Mouse (Mus musculus) hindbrain, embryonic 12.5 days (tissue): ENCODE results near the gene Cirbp. TPM values are rescaled to one million over a fixed set of nuclear protein-coding genes. Genes with fewer than 3 reads are reported as not detected.
A peak's percentile ranks its signal among the peaks of the same experiment; 100 is the strongest.

Source experiments
- ATAC-seq: fragments of 200-750 bp; cut with Nextera tagmentation; 2 replicates; pipeline ENCODE4 v1.8.0; 2017; ENCODE audit warnings: moderate TSS enrichment; ENCODE audit not compliant: low FRiP score
- H3K27ac ChIP-seq: fragments of 300-500 bp; sonication (generic); 2 replicates; pipeline ENCODE4 v1.5.1; 2016; ENCODE audit warnings: mild to moderate bottlenecking
- H3K27me3 ChIP-seq: fragments of 300-500 bp; sonication (generic); 2 replicates; pipeline ENCODE4 v1.6.1; 2016; ENCODE audit warnings: mild to moderate bottlenecking
- H3K36me3 ChIP-seq: fragments of 300-500 bp; sonication (generic); 2 replicates; pipeline ENCODE4 v1.6.1; 2016; ENCODE audit warnings: mild to moderate bottlenecking
- H3K4me1 ChIP-seq: fragments of 300-500 bp; sonication (generic); 2 replicates; pipeline ENCODE4 v1.6.1; 2016
- H3K4me2 ChIP-seq: fragments of 300-500 bp; sonication (generic); replicated peaks from 2 replicates; pipeline ENCODE4 v1.6.1; 2016; ENCODE audit warnings: mild to moderate bottlenecking
- H3K4me3 ChIP-seq: fragments of 300-500 bp; sonication (generic); 2 replicates; pipeline ENCODE4 v1.5.1; 2016; ENCODE audit warnings: mild to moderate bottlenecking
- H3K9ac ChIP-seq: fragments of 300-500 bp; sonication (generic); 2 replicates; pipeline ENCODE4 v1.6.1; 2016; ENCODE audit warnings: mild to moderate bottlenecking, moderate library complexity
- H3K9me3 ChIP-seq: fragments of 300-500 bp; sonication (generic); replicated peaks from 2 replicates; pipeline ENCODE4 v1.6.1; 2016; ENCODE audit warnings: mild to moderate bottlenecking
- WGBS: fragments of 180-500 bp; shearing (Covaris S2); methylation state at CpG from one replicate; pipeline ENCODE4 v1.1.7; 2016; 5-methylcytosine and 5-hydroxymethylcytosine counted together
- polyA plus RNA-seq: library from polyadenylated mRNA; unstranded; fragments of >200 nt; fragmentation: Nextera tagmentation; extraction: Ambion mirVana; gene quantifications from 2 replicates; pipeline ENCODE4 v1.2.1, GENCODE M21; 2016

The Cirbp gene
- polyA plus RNA-seq, 1 experiment from 2014 or later = 235 TPM

DNA sequence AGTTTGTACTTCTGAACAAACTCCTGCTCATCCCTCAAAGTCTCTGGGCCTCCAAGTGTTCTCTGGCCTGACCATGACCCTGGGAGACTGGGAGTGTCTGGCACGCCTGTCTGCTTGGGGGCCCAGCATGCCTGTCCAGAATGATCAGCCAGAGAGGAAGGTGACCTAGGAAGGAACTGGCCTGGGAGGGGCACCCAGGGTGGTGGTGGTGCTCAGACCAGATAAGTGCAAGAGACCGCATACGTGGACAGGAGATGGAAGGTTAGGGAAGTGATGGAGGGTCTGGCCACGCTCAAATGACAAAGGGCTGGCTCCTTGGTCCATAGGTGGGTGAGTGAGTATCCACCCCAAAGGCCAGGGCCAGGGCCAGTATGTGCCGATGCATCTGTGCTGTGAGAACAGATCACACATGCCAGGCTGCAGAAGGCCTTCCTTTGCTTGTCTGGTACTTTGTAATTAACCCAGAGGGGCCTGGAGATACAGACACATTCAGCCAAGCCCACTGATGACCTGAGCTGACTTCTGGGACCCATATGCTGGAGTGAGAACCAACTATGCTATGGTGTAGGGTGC, 18.6 kb upstream of the Cirbp start:
- Histone ChIP-seq H3K27ac (peak overlapping the region; percentile 97), H3K9ac (peak overlapping the region; percentile 91; the same call in 1 of the 2 replicates), H3K4me3 (peak overlapping the region; percentile 99), H3K36me3 (peaks cover 33% of the 10 kb centered on the region), H3K4me1 (peaks cover 35% of the 10 kb centered on the region), H3K9me3 (no peaks in the 10 kb centered on the region), H3K4me2 (peak overlapping the region; percentile 72), H3K27me3 (no peaks in the 10 kb centered on the region)
- 72% methylated on average over 5 of the region's 5 CpGs for WGBS
- no peak for ATAC-seq

DNA sequence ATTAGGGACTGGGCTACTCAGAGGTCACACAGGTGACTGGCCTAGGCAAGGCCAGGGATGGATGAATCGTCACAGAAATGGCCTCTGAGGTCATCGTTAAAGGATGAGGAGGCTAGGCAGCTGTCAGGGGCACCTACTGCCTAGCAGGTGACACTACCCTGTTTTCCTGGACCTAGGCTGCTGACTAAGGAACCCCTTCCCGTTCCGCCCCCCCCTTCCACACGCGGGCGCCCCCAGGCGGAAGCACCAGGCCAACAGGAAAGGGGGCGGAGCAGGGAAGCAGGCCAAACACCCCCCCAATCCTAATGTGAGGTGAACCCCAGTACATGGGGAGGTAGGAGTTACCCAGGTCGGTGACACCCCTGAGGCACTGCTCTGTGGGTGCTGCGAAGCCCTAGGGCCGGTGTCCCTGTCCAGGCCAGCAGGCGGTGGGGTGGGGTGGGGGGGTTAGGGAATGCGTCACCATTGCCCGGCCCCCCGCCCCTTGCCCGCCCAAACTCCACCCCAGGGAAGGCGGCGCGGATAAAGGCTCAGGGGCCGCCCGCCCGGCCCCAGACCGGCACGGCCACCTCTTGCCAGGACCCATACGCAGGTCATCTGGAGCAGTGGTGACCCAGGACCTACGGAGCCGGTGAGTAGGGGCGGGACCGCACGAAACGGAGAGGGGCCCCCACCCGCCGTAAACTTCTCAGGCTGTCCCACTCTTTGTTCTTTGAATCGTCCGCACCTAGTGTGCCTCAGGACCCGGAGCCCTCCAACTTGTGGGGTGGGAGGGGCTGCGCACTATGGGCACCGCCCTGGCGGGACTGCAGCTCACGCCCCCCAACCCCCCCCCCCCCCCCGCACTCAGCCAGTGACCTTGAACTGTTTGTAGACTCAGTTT, 17.8 kb upstream of the Cirbp start, which contains the start of gene Midn:
Gene Midn, plus strand, starts transcription at position 554 of the 883 bp plus-strand sequence.
- Histone ChIP-seq H3K36me3 (peaks cover 40% of the 10 kb centered on the region), H3K9ac (peak within 1 kb of the TSS; percentile 91), H3K4me3 (peak within 1 kb of the TSS; percentile 99), H3K4me1 (peaks cover 38% of the 10 kb centered on the region), H3K27ac (peak within 1 kb of the TSS; percentile 97), H3K27me3 (no peaks in the 10 kb centered on the region), H3K9me3 (no peaks in the 10 kb centered on the region), H3K4me2 (peak within 1 kb of the TSS; percentile 72)
- WGBS = under 1% methylated on average over 42 of the region's 42 CpGs
- ATAC-seq = peak; percentile 24

DNA sequence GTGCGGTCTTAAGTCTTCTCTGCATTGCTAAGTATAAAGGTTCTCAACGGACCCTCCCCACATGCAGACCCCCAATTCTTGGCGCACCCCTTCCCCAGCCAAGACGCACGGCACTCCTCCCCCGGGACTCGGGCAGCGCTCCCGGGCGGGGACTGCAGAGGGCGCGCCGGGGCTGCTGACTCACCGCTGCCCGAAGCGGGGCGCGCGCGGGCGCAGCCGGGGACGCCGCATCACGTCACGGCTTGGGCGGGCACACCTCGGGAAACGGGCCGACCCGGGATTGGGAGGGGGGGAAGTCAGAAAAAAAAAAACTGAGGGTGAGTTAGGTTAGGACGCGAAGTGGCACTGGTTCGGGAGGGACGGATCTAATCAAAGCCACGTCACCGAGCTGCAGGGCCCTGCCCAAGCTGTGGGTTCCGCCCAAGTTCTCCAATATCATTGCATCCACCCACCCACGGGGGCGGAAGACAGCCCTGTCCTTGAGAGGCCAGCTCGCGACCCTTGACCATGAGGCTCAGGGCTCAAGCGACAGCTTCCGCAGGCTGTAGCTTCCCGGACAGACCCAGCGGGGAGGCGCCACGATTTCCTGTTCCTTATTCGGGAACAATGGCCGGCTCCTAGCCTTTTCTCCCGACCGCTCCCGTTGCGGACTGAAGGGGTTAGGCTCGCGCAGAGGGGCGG, 17.0 kb upstream of the Cirbp start:
- Histone ChIP-seq H3K9me3 (no peaks in the 10 kb centered on the region), H3K9ac (peak overlapping the region; percentile 91), H3K27ac (peak overlapping the region; percentile 97), H3K4me2 (peak overlapping the region; percentile 72), H3K4me1 (peaks cover 42% of the 10 kb centered on the region), H3K4me3 (peak overlapping the region; percentile 99), H3K27me3 (no peaks in the 10 kb centered on the region), H3K36me3 (peaks cover 45% of the 10 kb centered on the region)
- under 1% methylated on average over 56 of the region's 57 CpGs for WGBS
- peak; percentile 30 for ATAC-seq

DNA sequence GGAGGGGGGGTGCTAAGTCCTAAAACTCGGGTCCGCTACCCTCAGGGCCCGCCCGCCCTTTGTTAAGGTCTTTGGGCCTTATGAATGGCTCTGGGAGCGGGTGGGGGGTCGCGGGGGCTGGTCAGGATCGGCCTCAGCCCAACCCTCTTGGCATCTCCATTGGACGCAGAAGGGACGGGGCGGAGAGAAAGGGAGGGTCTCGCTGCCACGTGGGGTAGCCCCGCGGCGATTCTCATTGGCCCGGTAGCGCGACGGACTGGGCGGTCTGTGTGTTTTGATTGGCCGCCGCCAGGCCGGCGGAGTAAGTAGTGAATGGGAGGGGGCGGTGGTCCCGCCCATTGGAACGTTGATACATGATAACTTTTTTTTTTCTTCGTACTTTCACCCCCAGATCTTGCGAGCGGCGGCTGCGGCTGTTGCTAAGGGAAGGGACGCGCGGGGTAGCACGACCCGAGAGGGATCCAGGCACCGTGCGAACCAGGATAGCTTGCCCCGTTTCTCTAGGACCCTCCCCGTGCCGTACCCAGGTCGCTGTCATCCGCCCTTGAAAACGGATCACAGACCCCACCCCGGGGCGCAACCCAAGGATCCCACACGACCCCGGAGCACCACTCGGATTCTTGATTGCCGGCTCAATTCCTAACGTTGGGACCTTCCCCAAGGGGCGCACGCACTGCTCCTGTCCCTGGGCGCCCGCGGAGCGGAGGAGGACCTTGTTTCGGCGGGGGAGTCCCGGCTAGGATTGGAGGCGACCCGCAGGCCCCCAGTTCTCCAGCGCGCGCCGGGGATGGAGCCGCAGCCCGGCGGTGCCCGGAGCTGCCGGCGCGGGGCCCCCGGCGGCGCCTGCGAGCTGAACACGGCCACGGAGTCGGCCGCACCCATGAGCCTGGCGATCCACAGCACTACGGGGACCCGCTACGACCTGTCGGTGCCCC, 16.2 kb upstream of the Cirbp start:
- Histone ChIP-seq H3K9me3 (no peaks in the 10 kb centered on the region), H3K9ac (peak overlapping the region; percentile 100), H3K4me1 (peaks cover 50% of the 10 kb centered on the region), H3K4me3 (peak overlapping the region; percentile 99), H3K36me3 (peaks cover 45% of the 10 kb centered on the region), H3K27me3 (no peaks in the 10 kb centered on the region), H3K4me2 (peak overlapping the region; percentile 99), H3K27ac (peak overlapping the region; percentile 100)
- ATAC-seq = peak; percentile 83
- WGBS = under 1% methylated on average over 87 of the region's 88 CpGs

DNA sequence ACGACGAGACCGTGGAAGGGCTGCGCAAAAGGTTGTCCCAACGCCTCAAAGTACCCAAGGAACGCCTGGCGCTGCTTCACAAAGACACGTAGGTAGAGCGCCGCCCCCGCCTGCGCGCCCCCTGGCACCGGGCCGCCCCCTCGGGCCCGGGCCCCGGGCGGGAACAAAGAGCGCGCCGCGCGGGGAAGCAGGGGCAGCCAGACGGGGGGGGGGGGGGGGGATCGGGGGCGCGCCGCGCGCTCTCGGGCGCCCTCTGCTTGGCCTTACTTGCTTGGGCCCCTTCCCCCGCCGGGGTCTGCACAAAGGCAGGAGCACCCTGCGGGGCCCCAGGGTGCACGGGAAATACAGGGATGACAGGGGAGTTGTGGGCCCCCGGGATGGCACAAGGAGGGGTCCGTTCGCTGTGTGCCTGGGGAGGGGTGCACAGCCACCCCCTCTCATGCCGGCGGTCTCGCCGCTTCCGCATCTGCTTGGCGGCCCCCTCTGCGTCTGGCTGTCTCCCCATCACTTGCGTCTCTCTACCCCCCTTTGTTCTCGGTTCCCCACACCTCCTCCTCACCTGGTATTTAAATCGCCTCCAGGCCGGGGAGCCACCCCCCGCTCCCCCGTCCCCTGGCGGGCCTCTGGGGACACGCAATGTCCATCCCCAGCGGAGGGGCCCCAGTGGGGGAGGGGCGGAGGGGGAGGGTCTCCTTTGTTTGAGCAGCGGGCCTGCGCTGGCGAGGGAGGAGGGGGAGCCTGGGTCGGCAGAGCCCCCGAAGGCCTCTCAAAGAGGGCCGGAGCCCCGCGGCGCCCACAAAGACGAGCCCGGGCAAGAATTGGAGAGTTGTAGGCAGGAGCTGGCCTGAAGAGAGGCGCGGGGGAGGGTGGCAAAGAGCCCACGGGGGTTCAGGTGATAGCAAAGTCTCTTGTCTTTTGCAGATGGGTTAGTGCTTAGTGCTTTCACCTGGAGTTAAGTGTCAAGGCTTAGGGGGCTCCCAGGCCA, 15.3 kb upstream of the Cirbp start:
- Histone ChIP-seq H3K27ac (peak overlapping the region; percentile 100), H3K36me3 (peaks cover 46% of the 10 kb centered on the region), H3K9ac (peak overlapping the region; percentile 100), H3K4me2 (peak overlapping the region; percentile 99), H3K4me1 (peaks cover 57% of the 10 kb centered on the region), H3K9me3 (no peaks in the 10 kb centered on the region), H3K4me3 (peak overlapping the region; percentile 99), H3K27me3 (no peaks in the 10 kb centered on the region)
- WGBS = under 1% methylated on average over 42 of the region's 71 CpGs
- ATAC-seq = no peak

DNA sequence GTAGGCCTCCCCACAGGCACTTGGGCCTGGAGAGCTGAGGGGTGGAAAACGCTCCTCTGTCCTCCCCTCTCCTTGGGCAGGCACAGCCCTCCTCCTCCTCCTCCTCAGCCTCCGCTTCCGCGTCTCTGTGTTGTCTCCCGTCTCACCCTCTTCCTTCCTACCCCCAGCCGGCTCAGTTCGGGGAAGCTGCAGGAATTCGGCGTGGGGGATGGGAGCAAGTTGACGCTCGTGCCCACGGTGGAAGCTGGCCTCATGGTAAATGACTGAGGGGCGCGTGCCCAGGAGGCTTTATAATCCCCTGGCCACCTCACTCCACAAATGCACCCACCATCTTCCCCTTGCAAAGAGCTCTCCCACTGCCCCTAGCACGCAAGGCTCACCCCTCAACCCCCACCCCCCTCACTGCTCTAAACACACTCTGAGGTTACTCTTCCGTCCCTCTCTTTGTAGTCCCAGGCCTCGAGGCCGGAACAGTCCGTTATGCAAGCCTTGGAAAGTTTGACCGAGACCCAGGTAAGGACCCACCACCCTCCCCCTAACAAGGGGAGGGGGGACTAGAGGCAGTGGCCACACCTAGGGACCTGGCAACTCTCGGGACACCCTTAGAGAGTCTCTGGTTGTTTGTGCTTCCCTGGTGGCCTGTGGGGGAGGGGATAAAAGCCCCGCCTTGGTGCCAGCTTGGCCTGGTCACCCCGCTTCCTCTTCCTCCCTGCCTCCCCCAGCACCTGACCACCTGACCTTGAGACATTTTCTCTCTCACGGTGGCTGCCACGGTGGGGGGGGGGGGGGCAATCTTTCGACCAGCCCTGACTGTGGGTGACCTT, 14.4 kb upstream of the Cirbp start:
- Histone ChIP-seq H3K4me3 (peak overlapping the region; percentile 99), H3K9ac (peak overlapping the region; percentile 100), H3K27ac (peak overlapping the region; percentile 100), H3K27me3 (no peaks in the 10 kb centered on the region), H3K4me1 (peaks cover 58% of the 10 kb centered on the region), H3K4me2 (peak overlapping the region; percentile 99), H3K36me3 (peaks cover 55% of the 10 kb centered on the region), H3K9me3 (no peaks in the 10 kb centered on the region)
- no peak for ATAC-seq
- under 1% methylated on average over 26 of the region's 26 CpGs for WGBS

DNA sequence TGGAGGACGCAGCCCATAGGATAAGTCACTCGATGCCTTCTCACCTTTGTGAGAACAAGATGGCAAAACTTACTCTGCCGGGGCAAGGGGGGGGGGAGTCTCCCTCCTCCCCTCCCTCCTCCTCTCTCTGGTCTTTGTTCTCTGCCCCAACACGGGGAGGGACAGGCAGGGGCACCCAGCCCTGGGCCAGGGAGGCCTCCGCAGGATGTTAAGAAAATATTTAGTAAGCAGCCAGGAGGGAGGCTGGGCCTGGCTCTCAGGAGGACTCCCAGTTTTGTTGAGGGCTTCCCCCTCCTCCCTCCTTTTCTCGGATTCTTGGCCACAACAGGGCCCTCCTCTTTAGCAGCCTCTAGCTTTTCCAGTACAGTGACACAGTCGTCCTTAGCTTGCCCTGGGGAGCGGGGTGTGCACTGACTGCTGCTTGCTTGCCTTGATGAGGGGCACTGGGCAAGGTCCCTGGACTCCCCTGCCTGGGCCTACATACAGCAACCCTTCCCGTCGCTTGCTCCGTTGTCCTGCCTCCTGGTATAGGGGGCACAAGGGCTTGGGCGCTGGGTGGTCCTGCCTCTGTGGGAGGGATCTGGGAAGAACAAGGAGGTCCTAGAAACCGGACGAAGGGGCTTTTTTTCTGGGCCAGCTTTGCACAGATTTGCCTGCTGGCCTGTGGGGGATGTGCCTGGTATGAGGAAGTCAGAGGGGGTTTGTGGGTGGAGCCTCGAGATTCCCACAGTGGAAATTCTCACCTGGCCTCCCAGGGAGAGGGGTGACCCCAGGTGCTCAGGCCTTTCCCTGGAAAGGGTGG, 13.5 kb upstream of the Cirbp start:
- Histone ChIP-seq H3K27me3 (no peaks in the 10 kb centered on the region), H3K4me1 (peaks cover 63% of the 10 kb centered on the region)
- 5% methylated on average over 15 of the region's 15 CpGs for WGBS

DNA sequence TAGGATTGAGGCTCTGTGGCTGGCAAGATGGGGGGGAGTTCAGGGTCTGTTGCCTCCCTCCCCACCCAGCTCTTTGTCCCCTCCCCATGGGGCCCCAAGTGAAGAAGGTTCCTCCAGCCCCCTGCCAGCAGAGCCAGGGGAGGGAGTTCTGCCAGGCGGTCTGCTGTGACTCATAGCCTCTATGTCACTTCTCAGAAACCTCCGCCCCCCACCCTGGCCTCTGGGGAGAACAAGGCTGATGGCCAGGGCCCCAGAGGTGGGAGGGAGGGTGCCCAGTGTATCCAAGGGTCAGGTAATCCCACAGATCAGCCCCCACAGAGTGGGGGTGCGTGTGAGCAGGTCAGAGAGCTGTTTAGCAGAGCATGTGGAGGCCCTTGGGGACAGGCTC, 12.9 kb upstream of the Cirbp start:
- WGBS = 38% methylated on average over 3 of the region's 3 CpGs
- H3K9ac ChIP-seq = peak overlapping the region; percentile 100
- no peak for ATAC-seq
- no peaks in the 10 kb centered on the region for H3K27me3 ChIP-seq
- peak overlapping the region; percentile 99 for H3K4me3 ChIP-seq
- peaks cover 62% of the 10 kb centered on the region for H3K4me1 ChIP-seq
- H3K4me2 ChIP-seq = peak overlapping the region; percentile 99
- H3K36me3 ChIP-seq = peaks cover 68% of the 10 kb centered on the region
- H3K9me3 ChIP-seq = no peaks in the 10 kb centered on the region
- H3K27ac ChIP-seq = peak overlapping the region; percentile 100

More for the DNA sequence above, 13.5 kb upstream of the Cirbp start:
- Histone ChIP-seq H3K4me2 (peak overlapping the region; percentile 99), H3K36me3 (peaks cover 63% of the 10 kb centered on the region), H3K9me3 (no peaks in the 10 kb centered on the region), H3K9ac (peak overlapping the region; percentile 100), H3K27ac (peak overlapping the region; percentile 100), H3K4me3 (peak overlapping the region; percentile 99)
- no peak for ATAC-seq

DNA sequence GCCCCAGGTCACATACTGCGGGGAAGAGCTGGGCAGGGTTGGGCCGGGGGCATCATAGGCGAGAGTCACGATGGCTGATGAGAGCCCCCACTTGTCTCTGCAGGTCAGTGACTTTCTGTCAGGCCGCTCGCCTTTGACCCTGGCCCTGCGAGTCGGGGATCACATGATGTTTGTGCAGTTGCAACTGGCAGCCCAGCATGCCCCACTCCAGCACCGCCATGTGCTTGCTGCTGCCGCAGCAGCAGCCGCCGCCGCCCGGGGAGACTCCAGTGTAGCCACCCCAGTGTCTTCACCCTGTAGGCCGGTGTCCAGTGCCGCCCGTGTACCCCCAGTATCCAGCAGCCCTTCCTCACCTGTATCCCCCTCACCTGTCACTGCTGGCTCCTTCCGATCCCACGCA, 12.1 kb upstream of the Cirbp start:
- Histone ChIP-seq H3K36me3 (peaks cover 68% of the 10 kb centered on the region), H3K9me3 (no peaks in the 10 kb centered on the region), H3K4me2 (peak overlapping the region; percentile 99), H3K27me3 (no peaks in the 10 kb centered on the region), H3K27ac (peak overlapping the region; percentile 100), H3K9ac (peak overlapping the region; percentile 100), H3K4me1 (peaks cover 68% of the 10 kb centered on the region), H3K4me3 (peak overlapping the region; percentile 99)
- ATAC-seq = no peak
- WGBS = 79% methylated on average over 19 of the region's 19 CpGs
